Mouse (Mus musculus): ENCODE data around the gene Tdrd12.

GRCm38 (mm10) chr7:35447501-35447900, 90.0 kb downstream of the Tdrd12 start:
- TF ChIP-seq CHD2 (IDR thresholded peaks at IDR 0.05; ENCODE audit: low read depth, low read length) (no peak), ZC3H11A (IDR thresholded peaks at IDR 0.05; ENCODE audit: borderline replicate concordance, low read depth, low read length) (no peak), MAFK (IDR thresholded peaks at IDR 0.05; ENCODE audit: insufficient read depth, low read depth, low read length) (no peak)

Data from ES-E14 (cell line).